Mouse (Mus musculus) brain, embryonic 14.5 days (tissue): ENCODE results near the gene Plpp7.

Experiments
- CTCF ChIP-seq: fragments of 200-500 bp; IDR thresholded peaks from 2 replicates; pipeline ENCODE4 v1.5.1; 2012; ENCODE audit warnings: inconsistent platforms, mild to moderate bottlenecking, moderate library complexity, borderline replicate concordance; ENCODE audit not compliant: insufficient read depth, insufficient read length; ENCODE audit errors: extremely low read depth
- POLR2A ChIP-seq: fragments of 200-500 bp; IDR thresholded peaks from 2 replicates; pipeline ENCODE4 v1.6.1; 2012; ENCODE audit warnings: mild to moderate bottlenecking, inconsistent platforms, borderline replicate concordance; ENCODE audit not compliant: poor library complexity, insufficient read depth, insufficient read length, severe bottlenecking; ENCODE audit errors: extremely low read depth

GRCm38 (mm10) chr2:32128536-32128841 lies 33.2 kb downstream of the Plpp7 start:
- TF ChIP-seq CTCF: no peak
- TF ChIP-seq POLR2A: no peak
